Mouse (Mus musculus): Measurements from ENCODE around the gene Cers3.

The Cers3 gene

DNA sequence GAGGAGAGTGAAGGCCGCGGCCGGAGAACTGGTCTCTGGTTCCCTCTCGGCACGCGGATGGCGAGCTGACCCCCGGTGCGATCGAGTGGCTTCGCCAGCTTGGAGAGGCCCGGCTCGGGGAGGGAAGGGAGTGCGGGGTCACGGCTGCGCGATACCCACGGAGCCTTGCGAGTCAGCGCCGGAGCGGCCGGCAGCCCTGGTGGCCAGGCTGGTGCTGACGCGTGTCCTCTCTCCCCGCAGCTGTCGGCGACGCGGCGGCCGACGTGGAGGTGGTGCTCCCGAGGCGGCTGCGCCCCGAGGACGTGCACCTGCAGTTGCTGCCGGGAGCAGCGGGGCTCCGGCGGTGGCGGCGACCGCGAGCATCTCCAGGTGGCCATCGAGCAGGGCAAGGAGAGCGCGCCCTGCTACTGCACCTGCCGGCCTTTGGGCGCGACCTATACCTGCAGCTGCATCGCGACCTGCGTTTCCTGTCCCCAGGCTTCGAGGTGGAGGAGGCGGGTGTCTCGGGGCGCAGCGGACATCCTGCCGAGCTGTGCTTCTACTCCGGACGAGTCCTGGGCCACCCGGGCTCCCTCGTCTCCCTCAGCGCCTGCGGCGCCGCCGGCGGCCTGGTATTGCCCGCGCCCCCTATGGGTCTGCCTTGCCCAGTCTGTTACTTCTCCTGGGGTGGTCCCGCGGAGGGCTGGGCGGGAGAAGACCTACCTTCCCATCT lies 96.9 kb downstream of the Cers3 start:
- DNase-seq (ENCODE audit: low read depth, low spot score): no peak

DNA sequence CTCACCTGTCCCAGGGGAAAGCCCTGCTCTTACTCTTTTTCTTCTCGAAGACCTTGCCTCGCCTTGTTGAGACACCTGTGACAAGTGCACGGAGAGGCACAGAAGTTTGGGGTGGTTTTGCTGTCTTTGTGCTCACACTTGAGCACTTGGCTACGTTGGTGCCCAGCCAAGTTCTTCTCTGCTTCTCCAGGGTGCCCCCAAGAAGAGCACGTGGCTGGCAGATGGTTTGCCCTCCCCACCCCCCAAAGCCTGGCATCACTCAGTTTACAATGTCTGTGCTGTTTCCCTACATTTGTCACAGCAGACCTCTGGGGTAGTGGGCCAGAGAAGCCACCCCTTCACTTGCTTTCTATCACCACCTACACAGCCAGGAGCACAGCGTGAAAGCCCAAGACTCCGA lies 97.9 kb downstream of the Cers3 start:
- DNase-seq (ENCODE audit: low read depth, low spot score): no peak

DNA sequence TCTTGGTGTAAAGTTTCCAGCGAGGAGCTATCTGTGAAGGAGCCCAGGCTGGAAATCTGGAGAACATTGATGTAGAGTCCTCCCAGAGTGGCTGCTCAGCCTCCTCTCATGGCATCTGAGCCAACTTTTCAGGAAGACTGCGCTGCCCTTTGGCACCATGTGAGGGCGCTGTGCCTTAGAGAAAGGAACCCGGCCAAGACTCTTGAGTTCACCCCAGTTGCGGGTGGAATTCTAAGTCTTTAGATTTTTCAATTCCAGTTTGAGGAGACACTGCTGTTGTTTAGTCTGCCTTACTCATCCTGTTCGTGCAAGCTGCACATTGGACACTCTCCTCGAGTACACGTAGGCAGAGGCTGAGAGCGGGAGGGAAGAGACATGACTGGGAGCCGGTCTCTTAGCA lies 98.7 kb downstream of the Cers3 start:
- no peak for DNase-seq (ENCODE audit: low read depth, low spot score)

DNA sequence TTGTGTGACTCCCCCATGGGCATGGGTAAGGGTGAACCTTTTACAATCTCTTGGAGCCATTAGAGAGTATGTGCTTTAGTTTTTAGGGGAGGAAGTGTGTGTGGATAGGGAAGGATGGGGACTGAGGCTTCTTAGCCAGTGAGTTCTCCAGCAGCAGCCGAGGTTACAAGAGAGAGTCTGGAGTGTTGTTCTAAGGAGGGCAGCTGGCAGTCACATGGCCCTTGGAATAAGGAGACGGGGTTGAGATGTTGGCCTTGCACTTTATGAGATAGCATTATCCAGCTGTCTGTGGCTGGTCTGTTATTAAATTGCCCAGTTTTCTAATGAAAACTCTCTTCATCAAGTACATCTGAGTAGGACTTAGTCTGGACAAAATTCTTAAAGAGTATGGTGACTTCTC lies 100.5 kb downstream of the Cers3 start:
- no peak for DNase-seq (ENCODE audit: low read depth, low spot score)

DNA sequence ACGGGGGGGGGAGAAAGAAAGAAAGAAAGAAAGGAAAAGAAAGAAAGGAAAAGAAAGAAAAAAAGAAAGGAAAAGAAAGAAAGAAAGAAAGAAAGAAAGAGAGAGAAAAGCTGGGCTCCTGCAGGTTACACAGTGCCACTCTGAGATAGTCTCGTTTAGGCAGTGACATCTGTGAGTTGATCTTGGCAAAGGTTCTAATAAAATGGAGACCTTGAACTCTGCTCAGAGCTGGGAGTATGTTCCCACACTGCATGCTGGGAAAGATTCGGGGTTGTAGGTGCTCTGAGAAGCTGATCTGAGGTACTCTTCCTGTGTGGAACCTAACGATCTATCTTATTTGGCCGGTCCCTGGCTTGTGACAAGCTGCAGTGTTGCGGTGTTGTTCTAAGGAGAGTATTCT lies 103.3 kb downstream of the Cers3 start:
- DNase-seq (ENCODE audit: low read depth, low spot score): no peak

DNA sequence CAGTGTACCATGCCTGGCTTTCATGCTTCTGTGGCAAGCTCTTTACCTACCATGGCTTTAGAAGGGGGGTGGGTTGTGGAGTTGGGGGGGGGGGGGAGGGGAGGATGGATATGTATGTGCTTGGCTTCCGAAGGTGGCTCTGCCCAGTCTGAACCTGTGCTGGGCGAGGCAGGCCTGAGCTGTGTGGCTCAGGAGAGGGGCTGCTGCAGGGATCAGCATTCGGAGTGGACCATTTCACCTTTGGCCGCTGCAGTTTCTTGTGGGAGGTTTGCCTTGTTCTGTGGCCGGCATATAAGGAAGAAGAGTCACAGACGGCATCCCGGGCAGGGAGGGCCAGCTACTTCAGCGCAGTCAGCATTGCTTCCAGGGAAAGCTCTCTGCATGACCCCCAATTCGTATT lies 104.0 kb downstream of the Cers3 start:
- no peak for DNase-seq (ENCODE audit: low read depth, low spot score)

DNA sequence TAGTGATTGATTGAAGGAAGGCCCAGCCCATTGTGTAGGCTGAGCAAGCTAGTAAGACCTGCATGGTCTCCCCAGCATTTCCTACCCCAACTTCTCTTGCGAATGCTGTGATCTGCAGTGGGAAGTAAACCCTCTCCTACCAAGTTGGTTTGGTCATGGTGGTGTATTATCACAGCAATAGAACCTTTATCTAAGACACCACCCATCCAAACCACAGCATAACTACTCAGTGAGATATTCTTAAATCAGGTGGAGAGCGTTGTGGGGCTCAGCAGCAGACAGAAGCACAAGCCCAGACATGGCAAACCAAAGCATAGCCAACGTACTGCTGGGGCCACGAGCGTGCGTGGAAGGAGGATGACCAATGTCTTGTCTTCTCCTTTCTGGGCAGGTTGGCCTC lies 106.0 kb downstream of the Cers3 start:
- DNase-seq (ENCODE audit: low read depth, low spot score): no peak

DNA sequence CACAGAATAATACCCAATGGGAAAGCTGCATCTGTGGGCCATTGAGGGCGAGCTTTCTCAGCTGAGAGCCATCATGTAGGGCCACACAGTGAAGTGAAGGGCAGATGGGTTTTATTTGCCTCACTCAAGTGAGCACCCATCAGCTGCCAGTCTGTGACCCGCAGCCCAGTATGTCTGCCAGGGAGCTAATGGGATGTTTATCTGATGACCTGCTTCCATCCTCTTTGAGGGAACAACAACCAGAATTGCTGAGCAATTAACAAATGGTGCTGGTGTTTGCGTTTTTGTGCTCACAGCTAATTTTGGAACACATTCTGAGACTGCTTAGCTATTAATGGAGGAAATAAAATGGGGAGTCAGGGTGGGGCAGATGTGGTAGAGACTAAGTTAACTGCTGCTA lies 108.9 kb downstream of the Cers3 start:
- no peak for DNase-seq (ENCODE audit: low read depth, low spot score)

DNA sequence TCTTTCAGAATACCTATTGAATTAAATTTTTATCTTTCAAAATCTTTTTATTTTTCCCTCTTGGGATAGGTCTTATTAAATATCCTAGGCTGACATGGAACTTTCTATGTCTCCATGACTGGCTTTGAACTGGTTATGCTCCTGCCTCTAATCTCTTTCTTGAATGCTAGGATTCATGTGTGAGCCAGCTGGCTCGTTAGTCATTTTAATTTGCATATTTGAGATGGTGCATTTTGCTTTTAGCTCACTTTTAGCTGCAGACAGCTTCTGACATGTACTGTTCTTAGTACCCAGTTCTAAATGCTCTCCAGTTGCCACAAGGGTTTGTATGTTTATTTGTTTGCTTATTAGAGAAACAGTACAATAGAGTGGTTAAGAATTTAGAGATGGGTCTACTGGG lies 114.3 kb downstream of the Cers3 start:
- DNase-seq (ENCODE audit: low read depth, low spot score): no peak

DNA sequence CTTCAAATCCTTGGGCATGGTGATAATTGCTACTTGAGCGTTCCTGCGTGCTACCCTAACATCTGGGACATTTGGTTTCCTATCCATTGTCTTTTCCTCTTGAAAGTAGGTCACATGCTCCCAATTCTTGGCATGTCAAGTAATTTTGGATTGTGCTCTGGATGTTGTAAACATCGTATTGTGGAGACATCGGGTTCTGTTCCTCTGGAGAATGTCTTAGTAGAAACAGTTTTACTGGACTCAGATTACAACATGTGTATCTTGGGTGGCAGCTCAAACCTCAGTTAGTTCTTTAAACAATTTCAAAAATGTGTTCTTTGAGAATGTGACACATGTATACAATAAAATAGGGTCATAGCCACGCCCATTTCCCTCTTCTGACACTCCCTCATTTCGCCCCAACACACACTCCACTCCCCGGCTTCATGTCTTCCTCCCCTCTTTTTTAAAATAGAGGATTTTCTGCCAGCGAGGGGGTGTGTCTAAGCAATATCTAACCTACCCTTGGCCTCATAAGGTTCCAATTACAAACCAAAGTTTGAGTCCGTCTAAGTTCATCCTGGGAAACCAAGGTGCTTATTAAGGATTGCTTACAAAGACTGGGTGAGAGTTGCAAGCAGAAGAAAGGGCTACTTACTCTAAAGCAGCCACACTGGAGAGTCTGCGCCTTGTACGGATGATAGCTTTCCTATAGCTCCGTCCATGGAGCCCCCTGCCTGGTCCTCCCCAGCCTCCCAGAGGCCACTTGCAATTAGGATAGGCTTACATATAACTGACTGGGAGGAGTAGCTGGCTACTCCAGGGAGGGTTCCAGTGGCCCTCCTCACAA lies 115.2 kb downstream of the Cers3 start:
- no peak for DNase-seq (ENCODE audit: low read depth, low spot score)

DNA sequence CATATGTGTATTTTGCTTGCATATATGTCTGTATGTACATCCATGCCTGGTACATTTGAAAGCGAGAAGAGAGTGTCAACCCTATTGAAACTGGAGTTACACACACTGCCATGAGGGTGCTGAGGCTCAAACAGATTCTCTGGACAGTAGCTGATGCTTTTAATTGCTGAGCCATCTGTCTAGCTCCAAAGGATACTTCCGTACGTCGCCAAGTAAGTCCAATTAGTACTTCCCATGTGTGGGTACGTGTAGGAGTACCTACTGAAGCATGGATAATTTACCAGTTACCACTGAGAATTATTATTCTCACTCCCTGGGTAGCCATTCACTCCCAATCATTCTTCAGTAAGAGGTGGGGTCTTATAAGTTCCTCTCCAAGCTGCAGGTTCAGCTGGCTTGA lies 115.9 kb downstream of the Cers3 start:
- no peak for DNase-seq (ENCODE audit: low read depth, low spot score)

DNA sequence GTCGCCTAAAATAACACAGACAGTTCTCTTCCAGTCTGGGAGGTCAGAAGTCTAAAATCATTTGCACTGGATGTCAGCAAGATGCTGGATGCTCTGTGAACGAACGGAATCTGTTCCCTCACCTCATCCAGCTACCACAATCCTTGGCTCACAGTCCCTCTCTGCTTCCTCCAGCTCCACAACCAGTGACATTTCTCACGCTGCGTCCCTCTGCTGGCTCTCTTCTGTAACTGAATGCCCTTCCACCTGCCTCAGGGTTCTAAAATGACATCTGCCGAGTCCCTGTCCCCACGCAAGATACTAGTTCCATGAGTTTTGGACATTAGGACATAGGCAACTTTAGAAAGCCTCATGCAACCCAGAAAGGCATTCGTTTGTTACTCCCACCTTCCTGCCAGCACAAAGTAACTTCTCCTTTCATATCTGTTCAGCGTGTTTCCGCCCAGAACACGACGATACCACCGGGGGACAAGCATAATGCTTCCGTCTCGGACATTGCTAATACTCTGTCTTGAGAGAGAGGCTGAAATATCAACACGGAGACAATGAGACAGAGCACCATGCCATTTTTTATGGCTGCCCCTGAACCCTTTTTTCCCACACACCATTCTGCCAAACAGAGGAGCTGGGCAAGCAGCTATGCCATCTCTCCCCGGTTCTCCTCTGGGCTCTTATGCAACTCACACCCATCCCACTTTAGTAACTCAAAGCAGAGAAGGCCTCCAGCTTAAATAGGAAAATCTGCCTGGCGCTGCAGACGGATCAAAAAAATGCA lies 123.8 kb downstream of the Cers3 start:
- DNase-seq (ENCODE audit: low read depth, low spot score): no peak

DNA sequence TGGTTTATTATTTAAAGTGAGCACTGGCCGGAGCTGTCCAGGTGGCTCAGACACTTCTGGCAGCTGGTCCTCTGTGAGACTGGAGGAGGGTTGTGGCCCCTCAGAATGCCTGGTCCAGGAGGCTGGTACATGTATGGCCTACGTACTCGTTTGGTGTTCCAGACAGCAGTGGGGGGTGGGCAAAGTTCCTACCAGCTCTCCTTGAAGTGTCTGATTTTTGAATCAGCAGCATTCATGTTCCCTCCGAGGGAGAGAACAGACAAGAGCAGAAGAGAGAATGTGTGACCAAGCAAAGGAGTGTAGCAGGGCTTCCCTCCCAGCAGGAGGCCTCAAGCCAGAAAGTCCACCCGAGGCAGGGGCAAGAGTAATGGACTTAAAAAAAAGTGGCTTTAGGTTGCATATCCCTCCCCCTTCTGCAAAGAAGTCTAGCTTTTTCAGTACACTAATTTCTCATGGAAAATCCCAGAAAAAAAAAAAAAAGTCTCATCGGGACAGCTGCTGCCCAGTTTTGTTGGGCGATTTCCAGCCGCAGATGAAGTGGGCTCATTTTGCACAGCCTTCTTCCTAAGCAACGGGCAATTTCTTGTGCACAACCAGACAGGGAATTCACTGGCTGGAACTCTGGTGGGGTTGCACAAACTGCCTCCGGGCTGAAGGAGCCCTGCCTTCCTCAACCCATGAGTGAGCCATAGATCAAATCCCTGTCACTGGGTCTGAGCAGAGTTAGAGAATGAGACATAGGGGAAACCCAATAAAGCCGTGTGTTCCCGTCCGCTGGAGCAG lies 124.6 kb downstream of the Cers3 start:
- DNase-seq (ENCODE audit: low read depth, low spot score): no peak

DNA sequence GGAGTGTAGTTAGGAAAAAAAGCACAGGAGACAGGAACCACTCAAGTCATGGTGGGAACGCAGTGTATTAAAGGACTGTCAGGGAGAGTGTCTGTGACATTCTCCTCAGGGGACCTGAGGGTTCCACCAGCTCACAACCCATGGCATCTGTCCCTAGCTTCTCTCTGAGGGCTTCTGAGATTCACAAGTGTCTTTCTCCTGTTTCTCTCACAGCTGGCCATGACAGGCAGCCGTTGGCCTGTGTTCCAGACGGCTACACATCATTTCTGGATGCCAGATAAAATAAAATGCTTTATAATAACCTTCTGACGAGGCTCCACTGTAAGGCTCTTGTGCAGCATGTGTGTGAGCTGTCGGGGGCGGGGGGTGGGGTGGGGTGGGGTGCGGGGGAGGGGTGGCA lies 128.2 kb downstream of the Cers3 start:
- DNase-seq (ENCODE audit: low read depth, low spot score): no peak

DNA sequence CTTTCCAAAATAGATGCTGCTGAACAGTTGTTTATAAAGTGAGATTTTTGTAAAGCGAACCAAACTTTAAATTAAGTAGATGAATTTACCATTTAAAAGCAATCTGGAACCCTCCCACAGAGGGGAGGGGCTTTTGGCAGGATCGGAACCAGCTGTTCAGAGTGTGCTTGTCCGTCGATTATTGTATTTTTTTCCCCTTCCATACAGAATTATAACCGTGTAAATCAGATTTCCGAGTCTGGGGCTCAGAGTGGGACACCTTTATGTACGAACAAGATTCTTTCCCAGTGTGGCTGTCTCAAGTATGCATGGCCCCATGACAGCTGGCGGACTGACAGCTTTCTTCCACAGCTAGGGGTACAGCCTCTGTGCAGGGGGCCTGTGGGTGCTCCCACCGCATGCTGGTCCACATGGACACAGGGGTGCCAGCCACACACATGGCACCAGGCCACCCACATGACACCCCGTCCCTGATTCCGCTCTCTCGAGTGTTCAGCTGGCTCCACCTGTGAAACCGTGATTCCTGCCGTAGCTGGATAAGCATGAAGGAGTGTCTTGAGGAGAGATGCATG lies 128.7 kb downstream of the Cers3 start:
- no peak for DNase-seq (ENCODE audit: low read depth, low spot score)

DNA sequence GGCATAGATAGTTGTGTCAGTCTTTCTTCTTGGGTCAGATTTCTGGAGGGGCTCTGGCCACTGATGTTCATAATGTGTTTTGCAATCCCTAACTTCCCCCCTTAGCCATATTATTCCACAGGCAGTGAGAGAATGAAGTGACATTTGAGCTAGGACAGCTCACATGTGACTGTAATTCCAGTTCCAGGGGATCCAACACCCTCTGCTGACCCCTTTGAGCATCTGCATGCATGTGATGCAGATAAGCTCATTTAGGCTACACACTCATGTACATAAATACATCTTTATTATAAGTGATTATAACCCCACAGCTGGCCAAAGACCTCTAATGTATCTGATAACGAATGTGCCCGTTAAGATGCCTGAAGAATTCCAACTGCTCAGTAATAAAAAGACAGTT lies 129.9 kb downstream of the Cers3 start:
- DNase-seq (ENCODE audit: low read depth, low spot score): no peak

All from c-Kit-negative CD71-positive TER-119-positive erythroid progenitor cells, embryonic 14.5 days (primary cell).